Mouse (Mus musculus) midbrain, postnatal 0 days (tissue): ENCODE results near the gene Ldlrad3. TPM values are rescaled to one million over a fixed set of nuclear protein-coding genes. Genes with fewer than 3 reads are reported as not detected.
A peak's percentile ranks its signal among the peaks of the same experiment; 100 is the strongest.

ENCODE experiments used
- ATAC-seq: fragments of 200-750 bp; cut with Nextera tagmentation; 2 replicates; pipeline ENCODE4 v1.8.0; 2017; ENCODE audit warnings: moderate number of reproducible peaks, mild to moderate bottlenecking, moderate TSS enrichment, moderate library complexity; ENCODE audit not compliant: low FRiP score
- DNase-seq: peaks from one replicate; pipeline ENCODE4 v3.0.0-alpha.2; 2015; ENCODE audit warnings: low spot score
- H3K27ac ChIP-seq: fragments of 300-500 bp; sonication (generic); 2 replicates; pipeline ENCODE4 v1.5.1; 2014; ENCODE audit warnings: low read depth, mild to moderate bottlenecking, low read length, mixed read lengths
- H3K27me3 ChIP-seq: fragments of 300-500 bp; sonication (generic); 2 replicates; pipeline ENCODE4 v1.6.1; 2014; ENCODE audit warnings: low read length, control low read depth, mixed read lengths; ENCODE audit not compliant: insufficient read depth
- H3K36me3 ChIP-seq: fragments of 300-500 bp; sonication (generic); 2 replicates; pipeline ENCODE4 v1.6.1; 2014; ENCODE audit warnings: low read length, control low read depth, mixed read lengths; ENCODE audit not compliant: insufficient read depth
- H3K4me1 ChIP-seq: fragments of 300-500 bp; sonication (generic); 2 replicates; pipeline ENCODE4 v1.6.1; 2014; ENCODE audit warnings: mild to moderate bottlenecking, control low read depth, antibody characterized with exemption, low read length, mixed read lengths; ENCODE audit not compliant: insufficient read depth
- H3K4me2 ChIP-seq: fragments of 300-500 bp; sonication (generic); 2 replicates; pipeline ENCODE4 v1.6.1; 2014; ENCODE audit warnings: low read depth, mild to moderate bottlenecking, low read length, mixed read lengths; ENCODE audit not compliant: poor library complexity, severe bottlenecking
- H3K4me3 ChIP-seq: fragments of 300-500 bp; sonication (generic); 2 replicates; pipeline ENCODE4 v1.5.1; 2014; ENCODE audit warnings: low read depth, mild to moderate bottlenecking, low read length, moderate library complexity
- H3K9ac ChIP-seq: fragments of 300-500 bp; sonication (generic); replicated peaks from 2 replicates; pipeline ENCODE4 v1.6.1; 2014; ENCODE audit warnings: mild to moderate bottlenecking, low read length, moderate library complexity, mixed read lengths; ENCODE audit not compliant: poor library complexity, severe bottlenecking
- H3K9me3 ChIP-seq: fragments of 300-500 bp; sonication (generic); 2 replicates; pipeline ENCODE4 v1.6.1; 2016; ENCODE audit warnings: low read length, control low read depth
- CTCF ChIP-seq: IDR thresholded peaks from 2 replicates; pipeline ENCODE4 v1.5.1; 2016; ENCODE audit warnings: antibody characterized with exemption, mild to moderate bottlenecking
- WGBS: fragments of 180-500 bp; shearing (Covaris S2); extraction: QIAGEN DNeasy Blood & Tissue Kit; methylation state at CpG from one replicate; pipeline ENCODE4 v1.1.7; 2014; 5-methylcytosine and 5-hydroxymethylcytosine counted together
- polyA plus RNA-seq: library from polyadenylated mRNA; unstranded; fragments of >200 nt; fragmentation: Nextera tagmentation; extraction: Ambion mirVana; gene quantifications from 2 replicates; pipeline ENCODE4 v1.2.1, GENCODE M21; 2015
- total RNA-seq: library from RNA; depleted of rRNA; stranded (reverse); fragments of >200 nt; gene quantifications from 2 replicates; pipeline ENCODE4 v1.2.3, GENCODE M21; 2014

Ldlrad3 gene
- total and polyA plus RNA-seq, 2 experiments from 2014 or later: 18.4 to 25.0 TPM

GRCm38 (mm10) chr2:102192943-102193820 lies 7.0 kb upstream of the Ldlrad3 start:
- TF ChIP-seq CTCF: no peak
- ATAC-seq (no peak), DNase-seq (no peak)
- no peak overlapping the region for H3K9ac ChIP-seq
- no peaks in the 10 kb centered on the region for H3K27me3 ChIP-seq
- H3K27ac ChIP-seq: no peak overlapping the region
- no peaks in the 10 kb centered on the region for H3K4me1 ChIP-seq
- no peak overlapping the region for H3K4me2 ChIP-seq
- no peak overlapping the region for H3K4me3 ChIP-seq
- no peaks in the 10 kb centered on the region for H3K9me3 ChIP-seq
- no peaks in the 10 kb centered on the region for H3K36me3 ChIP-seq
- 94% methylated on average over 16 of the region's 16 CpGs for WGBS

DNA sequence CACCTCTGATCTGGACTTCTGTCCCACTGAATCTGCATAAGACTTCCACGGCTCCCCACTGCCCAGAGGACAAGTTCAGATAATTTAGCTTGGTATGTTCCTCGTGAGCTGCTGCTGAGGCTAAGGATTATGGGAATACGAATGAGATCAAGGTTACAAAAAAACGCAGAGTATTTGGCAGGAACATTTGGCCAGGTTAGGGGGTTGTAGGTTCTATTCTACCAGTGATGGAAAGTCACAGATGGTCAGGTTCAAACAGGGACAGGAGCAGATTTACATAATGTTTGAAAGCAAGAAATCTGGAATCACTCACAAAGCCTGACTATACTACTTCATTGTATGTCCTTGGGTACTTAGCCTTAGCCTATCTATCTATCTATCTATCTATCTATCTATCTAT lies 5.6 kb upstream of the Ldlrad3 start:
- no peak overlapping the region for H3K9ac ChIP-seq
- H3K4me2 ChIP-seq: no peak overlapping the region
- DNase-seq: no peak
- no peak for TF ChIP-seq CTCF
- no peak for ATAC-seq
- H3K4me3 ChIP-seq: no peak overlapping the region
- no peaks in the 10 kb centered on the region for H3K36me3 ChIP-seq
- H3K9me3 ChIP-seq: no peaks in the 10 kb centered on the region
- H3K4me1 ChIP-seq: no peaks in the 10 kb centered on the region
- H3K27ac ChIP-seq: no peak overlapping the region
- WGBS: 67% methylated on average over 4 of the region's 4 CpGs
- no peaks in the 10 kb centered on the region for H3K27me3 ChIP-seq

- ATAC-seq: no peak
Measured at GRCm38 (mm10) chr2:102190956-102191355, 4.8 kb upstream of the Ldlrad3 start.

GRCm38 (mm10) chr2:102185069-102185950 lies 875 bp downstream of the Ldlrad3 start:
- under 1% methylated on average over 24 of the region's 24 CpGs for WGBS
- H3K9ac ChIP-seq: peak overlapping the region; percentile 70
- DNase-seq (peak; percentile 51), ATAC-seq (peak; percentile 36; the same call in 1 of the 2 replicates)
- no peaks in the 10 kb centered on the region for H3K36me3 ChIP-seq
- H3K27ac ChIP-seq: peak overlapping the region; percentile 58
- no peak for TF ChIP-seq CTCF
- H3K27me3 ChIP-seq: no peaks in the 10 kb centered on the region
- peak overlapping the region; percentile 85 for H3K4me3 ChIP-seq
- no peaks in the 10 kb centered on the region for H3K9me3 ChIP-seq
- H3K4me1 ChIP-seq: peaks cover 14% of the 10 kb centered on the region; the same call in 1 of the 2 replicates
- peak overlapping the region; percentile 89 for H3K4me2 ChIP-seq

More at GRCm38 (mm10) chr2:102190956-102191355, 4.8 kb upstream of the Ldlrad3 start:
- DNase-seq: no peak
- Histone ChIP-seq H3K4me1 (no peaks in the 10 kb centered on the region), H3K27me3 (no peaks in the 10 kb centered on the region), H3K9me3 (no peaks in the 10 kb centered on the region), H3K9ac (no peak overlapping the region), H3K4me3 (no peak overlapping the region), H3K36me3 (no peaks in the 10 kb centered on the region), H3K4me2 (no peak overlapping the region), H3K27ac (no peak overlapping the region)
- no peak for TF ChIP-seq CTCF

GRCm38 (mm10) chr2:102183720-102184480 lies 2.3 kb downstream of the Ldlrad3 start:
- 82% methylated on average over 7 of the region's 7 CpGs for WGBS
- no peak overlapping the region for H3K4me2 ChIP-seq
- no peak for ATAC-seq

More at GRCm38 (mm10) chr2:102183720-102184480, 2.3 kb downstream of the Ldlrad3 start:
- Histone ChIP-seq H3K9ac (no peak overlapping the region), H3K4me1 (peaks cover 14% of the 10 kb centered on the region; the same call in 1 of the 2 replicates), H3K4me3 (no peak overlapping the region), H3K27ac (no peak overlapping the region), H3K36me3 (no peaks in the 10 kb centered on the region), H3K9me3 (no peaks in the 10 kb centered on the region), H3K27me3 (no peaks in the 10 kb centered on the region)
- TF ChIP-seq CTCF: no peak
- DNase-seq: no peak
